Mouse (Mus musculus): ENCODE results near the gene Flg.

Gene Flg

GRCm38 (mm10) chr3:93273223-93273622, at the start of gene Flg:
TSS of gene Flg (plus strand) at chr3:93273523.
- no peak for DNase-seq (ENCODE audit: low read depth, low spot score)

GRCm38 (mm10) chr3:93297542-93297941, 24.2 kb downstream of the Flg start:
- DNase-seq (ENCODE audit: low read depth, low spot score) = no peak

GRCm38 (mm10) chr3:93299832-93300231, 26.5 kb downstream of the Flg start:
- DNase-seq (ENCODE audit: low read depth, low spot score) = no peak

GRCm38 (mm10) chr3:93301896-93302295, 28.6 kb downstream of the Flg start:
- no peak for DNase-seq (ENCODE audit: low read depth, low spot score)

GRCm38 (mm10) chr3:93306142-93306541, 32.8 kb downstream of the Flg start:
- DNase-seq (ENCODE audit: low read depth, low spot score) = no peak

- DNase-seq (ENCODE audit: low read depth, low spot score) = no peak
Measured at GRCm38 (mm10) chr3:93311371-93311770, 38.0 kb downstream of the Flg start.

- DNase-seq (ENCODE audit: low read depth, low spot score) = no peak
Measured at GRCm38 (mm10) chr3:93314388-93314787, 41.1 kb downstream of the Flg start.

- DNase-seq (ENCODE audit: low read depth, low spot score) = no peak
Measured at GRCm38 (mm10) chr3:93319449-93319848, 46.1 kb downstream of the Flg start, which contains the start of gene Hrnr. TSS of gene Hrnr (plus strand) at chr3:93319749.

- no peak for DNase-seq (ENCODE audit: low read depth, low spot score)
Measured at GRCm38 (mm10) chr3:93337749-93338148, 64.4 kb downstream of the Flg start.

- DNase-seq (ENCODE audit: low read depth, low spot score) = no peak
Measured at GRCm38 (mm10) chr3:93340021-93340420, 66.7 kb downstream of the Flg start.
